Mouse (Mus musculus) frontal cortex, postnatal 10 days (tissue): ENCODE results near the gene Ctsf.
"Not testable (repeated sequence)": the region's sequence is repeated elsewhere in the genome, so short reads cannot be mapped to it uniquely, and the experiment has no call there.

Experiments used
- DNase-seq, 2 experiments: peaks; one replicate each; pipeline ENCODE4 v3.0.0; 2022; ENCODE audit warnings: low spot score in 2 of 2, mixed read lengths in 1 of 2

Ctsf gene

DNA sequence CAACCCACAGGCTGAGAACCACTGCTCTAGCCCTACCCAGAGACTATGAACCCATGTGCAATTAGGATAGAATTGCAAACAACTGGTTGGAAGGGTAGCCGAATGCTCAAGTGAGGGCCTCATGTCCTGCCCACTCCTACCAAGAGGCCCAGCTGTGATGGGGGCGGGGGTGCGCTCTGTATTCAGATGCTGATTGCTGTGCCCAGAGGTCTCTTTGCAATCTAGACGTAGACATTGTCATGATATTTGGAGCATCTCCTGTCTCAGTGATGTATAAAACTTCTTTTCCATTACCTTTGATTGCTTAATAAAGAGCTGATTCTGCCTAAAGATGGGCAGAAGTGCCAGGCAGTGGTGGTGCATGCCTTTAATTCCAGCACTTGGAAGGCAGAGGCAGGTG is 5.1 kb upstream of the Ctsf start:
- no peak for DNase-seq

DNA sequence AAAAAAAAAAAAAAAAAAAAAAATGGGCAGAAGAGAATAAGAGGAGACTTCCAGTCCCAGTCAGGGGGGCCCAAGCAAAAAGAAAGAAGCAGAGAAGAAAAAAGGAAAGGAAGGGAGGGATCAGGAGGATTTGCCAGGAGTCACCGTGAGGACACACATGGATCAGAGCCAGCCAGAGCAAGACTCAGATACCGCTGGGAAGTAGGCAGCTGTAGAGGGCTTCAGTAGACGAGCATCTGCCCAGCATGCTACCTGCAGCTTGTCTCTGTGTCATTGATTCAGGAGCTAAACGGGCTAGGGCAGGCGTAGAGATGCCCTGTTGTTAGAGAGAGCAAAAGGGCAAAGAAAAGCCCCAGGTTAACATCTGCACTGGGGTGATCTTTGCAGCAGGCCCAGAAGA is 4.6 kb upstream of the Ctsf start:
- DNase-seq = no peak

DNA sequence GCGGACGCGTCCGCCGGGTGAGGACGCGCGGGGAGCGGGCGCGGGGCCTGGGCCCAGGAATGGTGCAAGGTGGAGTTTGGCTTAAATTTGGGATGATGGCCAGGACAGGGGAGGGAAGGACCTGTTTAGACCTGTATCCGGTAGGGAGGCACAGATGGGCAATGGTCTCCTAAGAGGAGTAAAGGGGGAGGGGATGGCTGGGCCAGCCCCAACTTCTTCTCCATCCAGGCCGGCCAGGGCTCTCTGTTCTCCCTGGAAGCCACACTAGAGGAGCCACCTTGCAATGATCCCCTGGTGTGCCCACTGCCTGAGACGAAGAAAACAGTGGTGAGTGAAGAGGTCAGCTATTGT is 515 bp downstream of the Ctsf start:
- no peak for DNase-seq

GRCm38 (mm10) chr19:4855951-4856350 is 1.0 kb downstream of the Ctsf start:
- DNase-seq = no peak

DNA sequence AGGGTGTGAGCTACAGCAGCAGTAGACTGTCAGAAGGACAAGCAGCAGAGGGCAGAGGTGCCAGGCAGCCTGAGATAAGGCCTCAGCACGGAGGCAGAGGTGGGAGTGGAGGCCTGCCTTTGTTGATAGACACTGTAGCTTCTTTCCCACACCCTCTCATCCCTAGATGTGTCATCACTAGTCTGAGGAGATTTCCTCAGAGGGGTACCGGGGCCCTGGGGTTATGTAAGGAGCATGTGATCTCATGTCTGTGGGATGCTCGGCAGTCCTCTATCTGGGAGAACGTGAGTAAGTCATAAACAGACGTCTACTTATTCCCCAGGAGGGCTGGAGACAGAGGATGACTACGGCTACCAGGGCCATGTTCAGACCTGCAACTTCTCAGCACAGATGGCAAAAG is 4.2 kb downstream of the Ctsf start:
- no peak for DNase-seq

GRCm38 (mm10) chr19:4863048-4863447 is 8.1 kb downstream of the Ctsf start:
- no peak for DNase-seq

DNA sequence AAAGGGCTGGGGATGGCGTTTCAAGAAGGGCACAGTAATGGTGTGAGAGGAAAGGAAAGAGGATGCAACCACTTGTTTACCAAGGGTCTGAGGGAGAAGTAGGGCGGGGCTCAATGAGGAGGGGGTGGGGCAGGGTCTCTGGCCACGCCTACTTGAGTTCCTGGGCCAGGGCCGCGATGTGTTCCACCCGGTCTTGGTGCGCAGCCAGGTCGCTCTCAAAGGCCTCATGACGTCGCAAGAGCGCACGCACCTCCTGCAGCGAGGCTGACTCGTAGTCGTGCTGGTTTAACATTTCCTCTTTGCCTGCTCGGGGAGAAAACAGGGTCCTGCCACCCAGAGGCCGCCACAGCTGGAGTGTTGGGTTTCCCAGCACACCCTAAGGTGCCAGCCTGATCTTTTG is 10.2 kb downstream of the Ctsf start:
- DNase-seq = no peak

DNA sequence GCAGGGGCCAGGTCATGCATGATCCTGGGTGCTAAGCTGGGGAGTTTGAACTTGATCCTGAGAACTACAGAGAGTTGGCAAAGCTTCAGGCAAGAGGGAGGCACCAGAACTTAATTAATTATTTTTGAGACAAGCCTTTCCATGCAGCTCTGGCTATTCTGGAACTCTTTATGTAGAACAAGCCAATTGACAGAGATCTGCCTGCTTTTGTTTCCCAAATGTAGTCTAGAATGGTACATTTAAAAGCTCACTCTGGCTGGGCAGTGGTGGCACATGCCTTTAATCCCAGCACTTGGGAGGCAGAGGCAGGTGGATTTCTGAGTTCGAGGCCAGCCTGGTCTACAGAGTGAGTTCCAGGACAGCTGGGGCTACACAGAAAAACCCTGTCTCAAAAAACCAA is 19.7 kb downstream of the Ctsf start:
- not testable (repeated sequence) for DNase-seq

DNA sequence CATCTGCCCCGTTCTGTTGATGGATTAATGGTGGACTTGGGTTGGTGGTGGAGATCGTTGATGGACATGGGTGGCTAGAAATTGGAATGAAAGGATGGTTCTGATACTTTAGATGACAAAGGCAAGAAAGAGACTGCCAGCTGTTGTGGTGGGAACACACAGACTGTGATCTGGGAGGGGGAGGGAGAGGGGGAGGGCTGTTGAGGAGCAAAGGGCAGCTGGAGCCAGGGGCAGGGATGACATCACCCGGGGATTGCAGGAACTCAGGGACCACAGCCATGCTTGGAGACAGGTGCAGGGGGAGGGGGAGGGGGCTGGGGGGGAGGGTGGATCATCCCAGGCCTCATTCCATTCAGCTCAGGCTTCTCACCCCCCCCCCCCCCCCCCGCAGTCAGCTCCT is 21.3 kb downstream of the Ctsf start:
- no peak for DNase-seq

DNA sequence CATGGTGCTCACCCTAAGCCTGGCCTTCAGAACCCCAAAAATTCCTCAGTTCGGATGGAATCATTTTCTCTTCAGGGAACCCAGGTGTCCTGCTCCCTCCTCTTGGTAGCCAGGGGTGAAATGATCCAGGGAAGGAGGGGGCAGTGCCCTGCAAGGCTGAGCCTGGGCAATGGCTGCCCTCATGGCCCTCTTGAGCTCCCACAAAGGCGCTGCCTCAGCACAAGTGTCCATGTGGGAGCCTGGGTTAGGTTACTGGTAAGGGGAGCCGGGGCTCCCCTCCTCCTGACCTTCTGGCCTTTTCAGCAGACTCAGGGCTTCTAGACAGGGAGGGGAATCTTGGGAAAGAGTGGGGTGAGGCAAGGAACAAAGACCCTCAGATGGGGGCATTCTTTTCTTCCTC is 21.8 kb downstream of the Ctsf start:
- DNase-seq = no peak

GRCm38 (mm10) chr19:4877785-4878184 is 22.9 kb downstream of the Ctsf start, which contains the start of gene Actn3:
Actn3 (minus strand) TSS chr19:4877909.
- DNase-seq = no peak

- DNase-seq = peak; percentile 93 to 96
Measured at GRCm38 (mm10) chr19:4878405-4879323, 23.7 kb downstream of the Ctsf start, which contains the start of gene Zdhhc24. Zdhhc24 (plus strand) TSS chr19:4878668.

GRCm38 (mm10) chr19:4879324-4879703 is 24.4 kb downstream of the Ctsf start:
- no peak for DNase-seq

GRCm38 (mm10) chr19:4883961-4884360 is 29.0 kb downstream of the Ctsf start:
- no peak for DNase-seq

- no peak for DNase-seq
Measured at GRCm38 (mm10) chr19:4889791-4890190, 34.9 kb downstream of the Ctsf start.

DNA sequence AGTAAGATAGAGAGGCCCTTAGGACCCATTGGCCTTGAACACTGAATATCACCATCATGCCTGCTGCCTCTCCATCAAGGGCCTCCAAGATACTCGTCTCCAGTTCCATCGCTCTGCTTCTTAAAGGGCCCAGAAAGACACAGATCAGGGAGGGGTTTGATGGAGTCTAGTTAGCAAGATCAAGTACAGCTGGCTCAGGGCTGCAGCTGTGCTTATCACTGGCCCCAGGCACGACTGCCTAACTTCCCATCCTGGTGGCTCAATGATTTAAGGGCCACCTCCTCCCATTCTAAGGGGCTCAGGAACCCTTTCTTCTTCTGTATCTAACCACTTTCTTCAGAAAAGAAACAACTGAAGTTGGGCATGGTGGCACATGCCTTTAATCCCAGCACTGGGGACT is 36.9 kb downstream of the Ctsf start:
- DNase-seq = no peak

DNA sequence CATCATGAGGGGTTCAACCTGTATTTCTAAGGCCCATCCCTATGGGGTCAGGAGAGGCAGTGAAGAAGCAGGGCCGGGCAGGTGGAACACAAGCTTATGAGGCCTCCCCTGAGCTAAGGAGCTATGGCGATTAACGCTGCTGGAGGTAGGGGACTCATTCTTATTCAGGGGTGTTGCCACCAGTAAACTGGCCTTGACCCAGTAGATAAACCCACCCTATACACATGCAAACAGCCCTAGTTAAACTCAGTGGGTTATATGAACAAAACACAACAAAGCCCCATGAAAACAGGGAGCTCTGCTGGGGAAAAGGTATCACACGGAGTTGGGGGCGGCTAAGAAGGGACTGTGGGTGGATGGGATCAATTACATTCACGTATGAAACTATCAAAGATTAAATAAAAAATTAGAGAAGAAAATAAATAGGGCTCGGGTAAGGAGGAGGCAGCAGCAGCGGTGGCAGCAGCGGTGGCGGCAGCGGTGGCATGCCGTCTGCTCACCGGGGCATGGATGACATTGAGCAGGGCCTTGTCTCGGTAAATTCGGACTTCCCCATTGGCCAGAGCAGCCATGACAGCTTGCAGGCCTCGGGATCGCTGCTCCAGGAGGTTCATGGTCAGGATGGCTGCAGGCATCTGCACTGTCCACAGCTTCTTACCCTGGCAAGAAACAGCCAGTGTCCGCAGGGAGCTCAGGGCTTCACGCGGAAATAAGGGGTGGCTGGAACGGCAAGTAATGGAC is 42.0 kb downstream of the Ctsf start:
- no peak for DNase-seq

DNA sequence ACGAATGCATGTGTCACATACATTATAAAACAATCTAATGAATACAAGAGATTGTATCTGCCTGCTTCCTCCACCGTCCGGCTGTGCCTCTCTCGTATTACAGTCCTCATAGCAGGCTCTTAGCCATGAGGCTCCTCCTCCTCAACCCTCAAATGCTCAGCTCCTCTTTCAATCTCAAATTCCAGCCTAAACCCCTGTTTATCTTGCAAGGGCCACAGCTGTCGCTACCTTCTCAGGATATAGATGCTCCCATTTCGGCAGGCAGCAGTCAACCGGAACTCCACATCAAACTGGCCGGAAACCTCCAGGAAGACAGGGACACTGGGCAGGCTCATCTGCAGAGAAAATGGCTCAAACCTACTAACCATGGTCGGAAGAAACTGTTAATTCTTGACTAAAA is 44.0 kb downstream of the Ctsf start:
- DNase-seq = no peak

DNA sequence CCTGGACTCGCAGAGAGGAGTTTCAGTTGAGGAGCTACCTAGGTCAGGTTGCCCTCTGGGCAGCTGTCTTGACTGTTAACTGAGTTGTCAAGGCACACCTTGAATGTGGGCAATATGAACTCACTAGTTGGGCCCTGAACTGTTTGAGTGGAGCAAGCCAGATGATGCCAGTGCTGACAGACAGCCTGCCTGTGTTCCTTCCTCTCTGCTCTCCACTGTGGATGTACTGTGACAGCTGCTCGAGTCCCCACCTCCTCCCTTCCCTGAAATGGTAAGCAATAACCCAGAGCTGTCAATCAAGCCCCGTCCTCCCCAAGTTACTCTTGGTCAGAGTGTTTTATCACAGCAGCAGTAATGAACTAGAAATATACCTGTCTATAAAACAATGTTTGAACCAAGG is 45.0 kb downstream of the Ctsf start:
- DNase-seq = no peak

DNA sequence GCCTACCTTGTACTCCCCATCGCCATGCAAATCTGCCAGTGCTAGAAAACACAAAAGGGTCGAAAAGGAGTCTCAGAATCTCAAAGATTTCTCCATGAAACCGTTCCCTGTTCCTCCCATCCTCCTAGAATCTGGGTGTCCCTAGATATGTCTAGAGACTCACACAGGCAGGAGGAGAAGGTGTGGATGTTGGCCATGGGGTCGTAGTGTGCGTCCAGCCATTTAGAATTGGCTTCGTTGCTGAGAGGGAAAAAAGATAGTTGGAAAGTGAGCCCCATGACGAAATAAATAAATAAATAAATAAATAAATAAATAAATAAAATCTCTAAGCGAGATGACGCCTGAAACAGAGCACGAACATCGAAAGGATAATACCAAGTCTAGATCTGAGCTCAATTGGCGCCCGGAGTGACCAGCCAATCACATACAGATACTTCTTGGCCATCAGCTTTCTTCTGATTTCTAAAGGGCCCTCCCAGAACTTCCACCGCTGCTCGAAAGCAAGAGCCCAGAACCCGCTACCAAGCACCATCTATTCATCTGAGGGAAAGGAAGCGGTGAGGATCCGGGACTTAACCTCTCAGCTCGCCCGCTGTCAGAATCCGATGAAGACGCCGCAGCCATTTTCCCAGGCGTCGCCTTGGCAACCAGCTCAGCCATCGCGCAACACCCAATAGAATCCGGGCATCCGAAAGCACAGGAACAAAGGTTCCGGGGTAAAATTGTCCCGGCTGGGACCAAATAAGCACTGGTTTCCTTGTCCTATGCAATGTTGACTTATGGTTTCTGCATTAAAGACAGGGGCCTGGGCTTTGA is 51.3 kb downstream of the Ctsf start, which contains the start of gene Bbs1:
TSS of gene Bbs1 (minus strand) at position 650 of the 816 bp plus-strand sequence.
- DNase-seq = peak; percentile 43 to 78

GRCm38 (mm10) chr19:4908107-4908506 is 53.2 kb downstream of the Ctsf start:
- no peak for DNase-seq

GRCm38 (mm10) chr19:4909376-4909775 is 54.4 kb downstream of the Ctsf start:
- DNase-seq = no peak
